Mouse (Mus musculus) T-cell, adult 2 months (primary cell): ENCODE results near the gene Tspan12.

Experiments used
- DNase-seq: peaks from one replicate; pipeline ENCODE4 v3.0.0; 2022; ENCODE audit warnings: low spot score

Gene Tspan12

DNA sequence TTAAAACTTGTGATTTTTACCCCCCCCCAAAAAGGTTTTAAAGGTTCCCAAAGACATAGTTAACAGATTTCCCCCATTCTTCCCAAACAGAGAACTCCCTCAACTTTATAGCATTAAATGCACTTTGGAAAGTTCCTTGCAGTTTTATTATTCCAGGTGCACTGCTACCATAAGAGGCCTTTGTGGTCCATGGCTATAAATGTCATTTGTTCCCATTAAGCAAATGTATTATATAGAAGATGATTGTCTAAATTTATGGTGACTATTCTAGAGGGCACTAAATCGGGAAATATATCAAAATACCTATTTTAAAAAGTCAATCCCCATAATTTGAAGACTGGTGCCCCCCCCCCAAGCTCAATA lies 82.9 kb downstream of the Tspan12 start:
- no peak for DNase-seq

DNA sequence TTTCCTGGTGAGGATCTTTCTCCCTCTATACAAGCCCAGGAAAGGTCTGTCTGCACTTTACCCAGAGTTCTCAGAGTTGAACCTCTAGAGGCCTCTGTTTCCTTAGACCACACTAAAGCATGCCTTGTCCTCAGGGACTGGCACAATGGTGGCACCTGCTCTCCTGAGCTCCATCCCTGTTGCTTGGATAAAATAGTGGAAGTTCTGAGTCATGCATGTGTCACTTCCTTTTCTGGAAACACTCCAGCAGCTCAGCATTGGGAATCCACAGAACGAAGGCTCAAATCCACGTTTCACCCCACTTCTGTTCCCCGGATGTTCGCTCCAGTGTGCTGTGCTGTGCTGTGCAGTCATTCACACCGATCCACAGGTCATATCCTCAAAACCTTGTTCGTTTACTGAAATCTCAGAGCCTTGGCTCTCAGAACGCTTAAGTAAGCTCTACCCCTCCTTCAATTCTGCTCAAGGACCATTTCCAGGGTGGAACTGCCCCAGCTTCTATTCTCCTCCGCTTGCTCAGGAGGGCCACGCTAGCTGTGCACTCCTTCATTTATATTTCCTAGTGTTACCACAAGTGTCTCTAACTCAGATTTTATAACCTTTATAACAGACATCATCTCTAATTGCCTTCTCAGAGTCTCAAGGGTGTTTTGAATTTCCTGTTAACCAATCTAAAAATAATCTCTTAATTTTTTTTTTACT lies 83.4 kb downstream of the Tspan12 start:
- DNase-seq, result no peak

GRCm38 (mm10) chr6:21767787-21768221 lies 84.5 kb downstream of the Tspan12 start:
- no peak for DNase-seq

- no peak for DNase-seq
Observed at GRCm38 (mm10) chr6:21747536-21747935, 104.8 kb downstream of the Tspan12 start.

DNA sequence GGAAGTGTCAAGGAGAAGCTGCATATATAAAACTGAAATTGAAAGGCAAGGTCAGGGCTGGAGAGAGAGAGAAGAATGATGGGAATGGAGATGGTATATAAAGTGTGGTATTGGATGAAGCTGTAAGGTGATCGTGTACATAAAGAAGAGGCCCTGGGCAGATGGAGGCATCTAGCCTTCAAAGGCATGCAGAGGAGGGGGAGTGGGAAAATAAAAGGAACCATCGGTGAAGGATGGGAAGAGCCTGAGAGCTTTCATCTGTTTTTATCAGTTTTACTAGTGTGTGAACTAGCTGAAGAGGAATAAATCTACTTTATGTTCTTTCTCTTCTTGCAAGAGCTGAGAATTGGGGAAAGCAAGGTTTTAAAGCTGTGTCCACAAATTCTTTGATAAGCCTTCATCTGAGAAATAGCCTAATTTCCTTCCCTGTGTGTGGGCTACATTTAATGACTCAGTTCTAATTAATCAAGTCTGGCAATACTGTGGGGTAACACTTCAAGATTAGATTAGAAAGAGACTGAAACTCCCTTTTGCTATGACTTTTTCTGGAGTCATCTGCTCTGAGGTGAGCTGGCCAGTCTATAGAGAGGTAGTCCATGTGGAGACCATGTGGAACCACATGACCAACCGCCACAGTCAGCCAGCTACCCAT lies 107.6 kb downstream of the Tspan12 start:
- no peak for DNase-seq

- DNase-seq, result no peak
Observed at GRCm38 (mm10) chr6:21740606-21741005, 111.7 kb downstream of the Tspan12 start.

GRCm38 (mm10) chr6:21722238-21722637 lies 130.1 kb downstream of the Tspan12 start:
- no peak for DNase-seq
